Mouse (Mus musculus) heart, adult 8-10 months (tissue): ENCODE results near the gene Gm21708. TPM values are rescaled to one million over a fixed set of nuclear protein-coding genes. Genes with fewer than 3 reads are reported as not detected.
"Not testable (repeated sequence)": the region's sequence is repeated elsewhere in the genome, so short reads cannot be mapped to it uniquely, and the experiment has no call there.

Experiments
- DNase-seq: peaks from one replicate; pipeline ENCODE4 v3.0.0; 2022; ENCODE audit warnings: low spot score
- total RNA-seq, 4 experiments: library from RNA; stranded (reverse); gene quantifications; 2 replicates each; pipeline ENCODE4 v1.2.4; 2022

Gm21708 gene
- not detected for total RNA-seq

DNA sequence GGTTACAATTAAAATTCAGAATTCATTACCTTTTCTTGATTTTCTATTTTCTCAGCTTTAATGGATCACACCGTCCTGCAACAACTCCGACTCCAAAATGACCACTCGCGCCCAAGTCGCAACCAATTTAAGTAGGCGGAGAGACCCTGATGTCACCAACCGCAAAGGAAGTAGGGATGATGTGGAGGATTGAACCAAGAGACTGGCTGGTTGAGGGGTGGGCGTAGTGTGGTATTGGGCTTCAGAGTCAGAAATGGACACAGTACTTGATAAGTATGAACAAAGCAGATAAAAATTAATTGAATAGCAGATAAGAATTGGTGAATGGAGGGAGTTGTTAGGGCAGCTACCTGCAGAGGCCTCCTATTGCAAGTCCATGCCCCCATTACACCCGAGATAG, at the start of gene Gm21708, which contains the start of gene Gm21704:
Gene Gm21708 (minus strand): TSS at position 101 of the 400 bp plus-strand sequence.
Gene Gm21704 (minus strand): TSS at position 101 of the 400 bp plus-strand sequence.
- DNase-seq, result not testable (repeated sequence)

Other genes with a start within 250 kb of the Gm21708 start
- gene Gm21677, start 103.7 kb downstream of the Gm21708 start, total RNA-seq, result not detected
- not detected for gene Gm21693, start 64.8 kb downstream of the Gm21708 start, total RNA-seq
- gene Gm21704, start within 50 bp of the Gm21708 start, total RNA-seq, result not detected